Mouse (Mus musculus) inflammation-experienced regulatory T-cells, adult 6 months (primary cell): ENCODE measurements around the gene Dpy19l3. TPM values are rescaled to one million over a fixed set of nuclear protein-coding genes. Genes with fewer than 3 reads are reported as not detected.

Source experiments
- polyA plus RNA-seq, 3 experiments: library from polyadenylated mRNA; unstranded; fragments of 100-300 nt; shearing (Covaris generic); gene quantifications; one replicate each; pipeline ENCODE4 v1.2.1; 2017

Gene Dpy19l3
- polyA plus RNA-seq, 3 experiments from 2014 or later: 32.9 to 50.5 (median 38.3) TPM

Other genes starting within 250 kb of the Dpy19l3 start
- gene Tdrd12, start 216.7 kb downstream of the Dpy19l3 start, polyA plus RNA-seq: not detected
- gene Nudt19, start 198.2 kb downstream of the Dpy19l3 start, polyA plus RNA-seq: 10 to 100 TPM; 48.7 to 54.7 (median 50.4) TPM
- gene Rgs9bp, start 168.9 kb downstream of the Dpy19l3 start, polyA plus RNA-seq: not detected
- 10 to 100 TPM; 44.9 to 51.8 (median 50.5) TPM for gene Ankrd27, start 168.2 kb downstream of the Dpy19l3 start, polyA plus RNA-seq
- 10 to 100 TPM; 64.1 to 81.9 (median 67.9) TPM for gene Pdcd5, start 106.9 kb downstream of the Dpy19l3 start, polyA plus RNA-seq
- gene Zfp507, start 48.5 kb upstream of the Dpy19l3 start, polyA plus RNA-seq: 1 to 10 TPM; 3.7 to 7.9 (median 7.8) TPM